Mouse (Mus musculus) ES-E14 (cell line): ENCODE measurements around the gene Rab3c.

Experiments used
- CHD2 ChIP-seq: IDR thresholded peaks from 2 replicates; pipeline ENCODE4 v1.6.1; 2014; ENCODE audit warnings: mild to moderate bottlenecking, low read depth, low read length, inconsistent platforms
- HCFC1 ChIP-seq: IDR thresholded peaks from 2 replicates; pipeline ENCODE4 v1.6.1; 2012; ENCODE audit warnings: low read length, inconsistent platforms, borderline replicate concordance; ENCODE audit not compliant: insufficient read depth
- MAFK ChIP-seq: IDR thresholded peaks from 2 replicates; pipeline ENCODE4 v1.6.1; 2014; ENCODE audit warnings: mild to moderate bottlenecking, low read depth, low read length, inconsistent platforms; ENCODE audit not compliant: insufficient read depth

- TF ChIP-seq CHD2 (no peak), HCFC1 (no peak), MAFK (no peak)
Observed at GRCm38 (mm10) chr13:110248481-110248880, 32.3 kb downstream of the Rab3c start.
